Mouse (Mus musculus): ENCODE data around the gene Cela3b.
"Not testable (repeated sequence)": the region's sequence is repeated elsewhere in the genome, so short reads cannot be mapped to it uniquely, and the experiment has no call there.

Cela3b gene

GRCm38 (mm10) chr4:137461981-137462690, 31.8 kb upstream of the Cela3b start:
- DNase-seq (ENCODE audit: low spot score) = no peak

GRCm38 (mm10) chr4:137461217-137461616, 30.9 kb upstream of the Cela3b start:
- no peak for DNase-seq (ENCODE audit: low spot score)

GRCm38 (mm10) chr4:137460676-137461075, 30.3 kb upstream of the Cela3b start:
- DNase-seq (ENCODE audit: low spot score) = no peak

DNA sequence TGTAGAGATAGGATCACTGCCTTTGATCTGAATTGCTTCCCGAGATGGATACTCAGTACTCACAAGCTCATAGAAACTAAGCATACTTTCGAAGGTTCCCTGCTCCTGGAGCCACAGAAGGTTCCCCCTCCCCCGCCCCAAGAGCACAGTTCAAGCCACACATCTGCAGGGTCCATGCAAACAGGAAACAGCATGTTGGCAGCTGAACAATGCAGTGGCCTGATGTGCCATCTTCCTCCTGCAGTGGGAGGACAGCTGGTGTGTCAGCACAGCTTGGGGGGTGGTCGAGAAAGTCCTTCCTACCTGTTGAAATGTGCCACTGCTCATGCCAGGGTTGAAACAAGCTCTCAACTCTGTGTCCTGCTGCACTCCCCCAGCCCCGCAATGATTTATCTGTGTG, 28.5 kb upstream of the Cela3b start:
- DNase-seq (ENCODE audit: low spot score) = no peak

DNA sequence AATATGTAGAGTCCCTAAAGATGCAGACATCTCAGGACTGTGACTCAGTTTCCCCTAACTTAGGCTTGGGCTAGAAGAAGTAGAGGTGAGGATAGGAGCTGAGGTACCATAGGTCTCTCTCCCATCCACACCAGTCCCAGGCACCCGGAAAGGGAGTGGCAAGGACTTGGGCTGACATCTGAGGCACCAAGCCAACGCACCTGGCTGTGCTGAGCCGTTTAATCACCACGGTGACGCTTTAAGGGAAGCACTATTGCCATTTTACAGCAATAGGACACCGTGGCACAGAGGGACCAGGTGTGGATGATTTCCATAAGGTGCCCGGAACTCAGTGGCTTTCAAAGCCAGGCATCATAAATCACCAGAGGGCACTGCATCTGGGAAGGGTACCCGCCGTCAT, 28.0 kb upstream of the Cela3b start:
- no peak for DNase-seq (ENCODE audit: low spot score)

GRCm38 (mm10) chr4:137457292-137457691, 27.0 kb upstream of the Cela3b start:
- DNase-seq (ENCODE audit: low spot score) = no peak

DNA sequence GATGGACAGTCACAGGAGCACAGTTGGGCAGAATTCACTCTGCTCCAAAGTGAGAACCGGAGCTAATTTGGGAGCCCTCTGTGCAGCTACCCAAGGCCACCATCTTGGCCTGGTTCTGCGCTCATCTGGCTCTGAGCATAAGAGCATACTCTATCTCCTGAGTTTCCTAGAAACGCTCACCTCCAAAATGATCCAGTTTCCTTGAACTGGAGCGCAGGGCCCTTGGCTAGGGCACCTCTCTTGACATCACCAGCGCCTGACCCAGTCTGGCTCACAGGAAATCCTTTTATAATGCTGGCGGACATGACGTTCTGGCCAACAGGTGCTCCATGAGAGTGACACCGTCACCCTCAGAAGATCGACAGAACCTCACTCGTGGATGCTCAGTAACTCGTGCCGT, 26.2 kb upstream of the Cela3b start:
- DNase-seq (ENCODE audit: low spot score) = no peak

- no peak for DNase-seq (ENCODE audit: low spot score)
Observed at GRCm38 (mm10) chr4:137454582-137454981, 24.2 kb upstream of the Cela3b start.

DNA sequence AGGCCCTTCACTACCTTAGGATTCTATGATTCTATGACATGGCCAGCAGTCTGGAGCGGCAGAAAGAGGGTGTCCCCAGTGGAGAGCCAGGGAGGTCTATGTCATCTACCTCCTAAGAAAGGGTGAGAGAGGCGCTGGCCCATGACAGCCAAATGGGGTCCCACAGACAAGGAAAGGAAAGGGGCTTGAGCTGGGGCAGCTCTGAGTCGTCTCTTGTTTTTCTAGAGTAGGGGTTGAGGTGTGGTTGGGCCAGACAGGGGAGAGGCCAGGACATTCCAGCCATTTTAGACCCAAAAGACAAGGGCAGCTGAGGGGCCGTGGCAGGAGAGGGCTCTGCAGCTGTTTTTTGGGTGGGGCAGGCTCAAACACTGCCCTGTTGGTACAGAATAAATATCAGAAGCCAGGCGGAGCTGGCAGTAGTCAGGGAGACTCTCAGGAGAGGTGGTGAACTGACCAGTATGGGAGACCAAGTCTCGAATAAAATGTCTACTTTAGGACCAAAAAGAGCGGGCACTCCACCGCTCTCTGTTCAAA, 23.0 kb upstream of the Cela3b start, which contains the start of gene 1700013G24Rik:
Gene 1700013G24Rik, plus strand, starts transcription at position 51 of the 534 bp plus-strand sequence.
- DNase-seq (ENCODE audit: low spot score) = no peak

DNA sequence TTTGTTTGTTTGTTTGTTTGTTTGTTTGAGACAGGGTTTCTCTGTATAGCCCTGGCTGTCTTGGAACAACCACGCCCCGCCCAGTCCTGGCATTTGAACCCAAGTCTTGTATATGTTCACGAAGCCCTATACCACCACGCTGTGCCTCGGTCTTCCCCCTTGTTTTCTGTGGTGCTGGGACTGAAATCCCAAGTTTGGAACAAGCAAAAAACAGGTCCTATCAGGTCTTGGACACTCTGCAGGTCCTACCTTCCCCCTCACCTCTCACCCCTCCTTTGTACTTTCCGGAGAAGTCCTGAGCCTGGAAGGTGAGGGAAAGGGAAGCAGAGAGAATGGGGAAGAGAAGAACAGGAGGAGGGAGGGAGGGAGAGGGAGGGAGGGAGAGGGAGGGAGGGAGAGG, 21.9 kb upstream of the Cela3b start:
- DNase-seq (ENCODE audit: low spot score) = no peak

GRCm38 (mm10) chr4:137449715-137450114, 19.4 kb upstream of the Cela3b start:
- DNase-seq (ENCODE audit: low spot score) = no peak

GRCm38 (mm10) chr4:137449132-137449531, 18.8 kb upstream of the Cela3b start:
- no peak for DNase-seq (ENCODE audit: low spot score)

DNA sequence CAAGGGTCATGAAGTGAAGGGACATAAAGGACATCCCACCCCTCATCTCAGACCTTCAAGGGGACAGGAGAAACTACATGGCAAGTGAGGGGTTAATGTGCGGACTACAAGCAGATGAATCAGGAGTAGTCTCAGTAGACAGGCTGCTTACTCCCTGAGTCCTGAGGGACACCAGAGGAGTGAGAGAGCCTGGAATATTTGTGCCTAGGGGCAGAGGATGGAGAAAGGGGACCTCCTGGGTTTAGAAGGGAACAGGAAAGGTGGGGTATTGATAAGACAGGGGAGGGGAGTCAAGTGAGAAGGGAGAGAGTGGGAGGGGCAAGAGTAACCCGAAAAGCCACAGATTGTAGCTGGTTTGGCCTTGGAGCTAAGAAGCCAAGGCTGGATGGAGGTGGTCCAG, 18.3 kb upstream of the Cela3b start:
- no peak for DNase-seq (ENCODE audit: low spot score)

- no peak for DNase-seq (ENCODE audit: low spot score)
Observed at GRCm38 (mm10) chr4:137448197-137448596, 17.9 kb upstream of the Cela3b start.

DNA sequence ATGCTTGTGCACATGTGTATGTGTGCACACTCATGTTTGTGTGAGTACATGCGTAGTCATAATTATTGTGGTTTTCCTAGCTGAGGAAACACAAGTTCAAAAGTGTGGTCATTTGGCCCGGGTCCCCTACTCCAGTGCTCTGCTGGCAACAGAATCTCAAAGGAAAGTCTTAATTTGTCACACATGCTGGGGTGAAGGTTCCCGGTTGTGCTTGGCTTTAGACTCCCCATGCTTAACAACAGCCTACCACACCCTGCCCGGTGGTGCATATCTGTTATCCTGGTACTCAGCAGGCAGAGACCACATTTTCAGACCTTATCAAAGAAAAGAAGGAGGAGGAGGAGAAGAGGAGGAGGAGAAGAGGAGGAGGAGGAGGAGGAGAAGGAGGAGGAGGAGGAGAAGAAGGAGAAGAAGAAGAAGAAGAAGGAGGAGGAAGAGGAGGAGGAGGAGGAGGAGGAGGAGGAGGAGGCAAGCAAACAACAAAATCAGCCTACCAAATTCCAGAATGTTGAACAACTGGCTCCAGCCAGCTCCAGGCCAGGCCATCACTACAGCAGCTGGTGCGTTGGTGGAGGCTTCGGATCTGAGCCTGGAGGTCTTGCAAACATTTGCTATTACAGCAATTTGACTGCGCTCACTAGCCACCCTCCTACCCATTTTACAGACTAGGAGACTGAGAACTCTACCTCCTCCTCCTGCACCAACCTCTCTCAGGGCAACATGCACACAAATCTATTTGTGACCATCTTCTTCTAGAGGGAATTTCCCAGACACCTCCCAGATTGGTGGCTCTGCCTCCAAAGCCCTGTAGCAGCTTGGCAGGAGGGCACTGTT, 17.2 kb upstream of the Cela3b start:
- DNase-seq (ENCODE audit: low spot score) = no peak

GRCm38 (mm10) chr4:137445881-137446280, 15.5 kb upstream of the Cela3b start:
- no peak for DNase-seq (ENCODE audit: low spot score)

DNA sequence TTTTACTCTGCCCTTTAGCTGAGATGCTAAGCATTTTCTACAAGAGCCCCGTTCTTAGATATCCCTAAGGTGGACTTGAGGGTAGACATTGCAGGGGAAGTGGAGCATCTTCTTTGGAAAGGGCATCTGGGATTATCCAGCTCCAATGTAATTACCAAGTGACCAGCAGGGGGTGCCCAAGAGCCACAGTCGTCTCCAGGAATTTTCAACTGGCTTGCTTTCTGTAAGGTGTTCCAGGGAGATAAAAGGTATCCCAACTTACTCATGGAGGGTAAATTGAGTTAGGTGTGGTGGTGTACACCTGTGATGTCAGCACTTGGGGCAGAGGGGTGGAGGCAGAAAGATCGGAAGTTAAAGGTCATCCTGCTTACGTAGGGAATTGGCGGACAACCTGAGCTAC, 13.3 kb upstream of the Cela3b start:
- peak; percentile 65 for DNase-seq (ENCODE audit: low spot score)

DNA sequence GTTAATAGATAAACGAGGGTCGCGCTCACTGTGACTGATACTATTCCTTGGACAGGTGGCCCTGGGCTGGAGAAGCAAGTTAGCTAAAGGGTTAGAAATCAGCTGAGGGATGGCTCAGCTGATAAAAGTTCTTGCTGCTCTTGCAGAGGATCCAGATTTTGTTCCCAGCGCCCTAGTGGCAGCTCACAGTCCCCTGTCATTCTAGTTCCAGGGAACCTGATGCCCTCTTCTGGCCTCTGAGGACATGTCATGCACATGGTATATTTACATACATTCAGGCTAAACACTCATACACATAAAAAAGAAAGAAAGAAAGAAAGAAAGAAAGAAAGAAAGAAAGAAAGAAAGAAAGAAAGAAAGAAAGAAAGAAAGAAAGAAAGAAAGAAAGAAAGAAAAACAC, 11.0 kb upstream of the Cela3b start:
- no peak for DNase-seq (ENCODE audit: low spot score)

GRCm38 (mm10) chr4:137438842-137439241, 8.5 kb upstream of the Cela3b start:
- DNase-seq (ENCODE audit: low spot score) = no peak

- no peak for DNase-seq (ENCODE audit: low spot score)
Observed at GRCm38 (mm10) chr4:137436979-137437669, 6.8 kb upstream of the Cela3b start.

DNA sequence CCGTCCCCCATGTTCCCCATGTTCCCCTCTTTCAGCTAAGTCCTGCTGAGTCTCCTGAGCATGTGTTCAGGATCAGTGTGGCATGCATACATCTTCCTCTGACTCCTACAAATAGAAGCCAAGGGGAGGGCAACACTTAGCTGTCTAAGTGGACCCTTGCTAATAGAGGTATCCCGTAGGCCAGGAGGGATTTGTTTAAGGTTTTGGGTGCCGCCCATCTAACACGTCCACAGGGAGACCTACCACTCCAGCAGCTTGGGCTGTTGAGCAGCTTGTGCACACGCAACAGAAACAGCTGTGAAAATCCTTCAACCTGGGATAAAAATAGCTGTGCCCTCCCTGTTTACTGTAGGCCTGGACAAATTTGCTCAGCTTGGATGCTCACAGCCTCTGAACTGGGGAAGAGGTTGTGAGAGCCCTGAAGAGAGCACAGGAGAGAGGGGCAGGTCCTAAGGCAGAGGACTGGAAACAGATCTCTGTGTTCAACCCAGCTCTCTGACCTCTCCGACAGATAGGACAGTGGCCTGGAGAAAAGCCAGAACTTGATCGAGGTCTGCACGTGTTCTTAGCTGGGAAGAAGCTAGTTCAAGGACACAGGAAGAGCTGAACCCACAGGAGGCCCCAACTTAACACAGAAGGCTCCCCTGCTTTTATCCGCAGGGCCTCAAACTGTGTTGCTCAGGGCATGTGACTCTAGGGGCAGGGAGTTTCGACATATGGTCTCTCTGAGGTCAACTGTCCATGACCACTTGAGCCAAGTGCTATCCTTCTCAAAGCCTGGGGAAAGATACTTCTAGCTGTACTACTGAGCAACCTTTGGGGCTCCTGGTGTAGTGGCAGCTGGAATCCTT, 2.6 kb upstream of the Cela3b start:
- not testable (repeated sequence) for DNase-seq (ENCODE audit: low spot score)

Measured in embryo, embryonic 10 days (tissue).